Mouse (Mus musculus) stomach, adult 2 months (tissue): Measurements from ENCODE around the gene Nr2e3. TPM values are rescaled to one million over a fixed set of nuclear protein-coding genes. Genes with fewer than 3 reads are reported as not detected.

Source experiments
- polyA plus RNA-seq: library from polyadenylated mRNA; depleted of rRNA; stranded (reverse); fragments of >200 nt; gene quantifications from 2 replicates; pipeline ENCODE4 v1.2.3, GENCODE M21; 2012; rRNA removed

The Nr2e3 gene
- not detected in 2 replicates for polyA plus RNA-seq

DNA sequence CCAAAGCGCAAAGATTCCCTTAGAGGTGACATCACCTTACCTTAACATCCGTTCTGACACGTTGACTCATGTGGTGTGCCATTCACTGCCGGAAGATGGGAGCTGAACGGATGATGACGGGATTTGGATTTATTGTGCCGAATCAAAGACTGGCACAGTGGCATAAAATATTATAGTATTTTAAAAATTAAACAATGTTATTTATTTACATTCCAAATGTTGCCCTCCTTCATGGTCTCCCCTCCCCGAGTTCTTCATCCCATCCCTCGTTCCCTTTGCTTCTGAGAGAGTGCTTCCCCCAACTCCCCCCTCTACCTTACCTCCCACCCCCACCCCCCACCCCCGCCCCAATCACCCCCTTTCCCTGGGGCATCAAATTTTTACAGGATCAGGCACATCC is at the start of gene Nr2e3:
Nr2e3 (minus strand) TSS at position 101 of the 400 bp plus-strand sequence.

Other genes starting within 250 kb of the Nr2e3 start
- gene Senp8, start 209.9 kb downstream of the Nr2e3 start, polyA plus RNA-seq, result 0.24 and 0.56 TPM in 2 replicates
- 0.09 and 0.24 TPM in 2 replicates for gene Myo9a, start 209.8 kb downstream of the Nr2e3 start, polyA plus RNA-seq